Mouse (Mus musculus): ENCODE measurements around the gene Fam110a. TPM values are rescaled to one million over a fixed set of nuclear protein-coding genes. Genes with fewer than 3 reads are reported as not detected.

The Fam110a gene
- polyA plus RNA-seq, 1 experiment from 2014 or later: 75.2 TPM

- H3K36me3 ChIP-seq: no peaks in the 10 kb centered on the region
- no peak overlapping the region for H3K27ac ChIP-seq (replicated peaks)
- H3K9me3 ChIP-seq: no peaks in the 10 kb centered on the region
- 85% methylated on average over 5 of the region's 5 CpGs for WGBS
- no peak overlapping the region for H3K4me2 ChIP-seq (replicated peaks)
- no peak for ATAC-seq (replicated peaks)
- no peak overlapping the region for H3K4me3 ChIP-seq
- no peaks in the 10 kb centered on the region for H3K4me1 ChIP-seq
- H3K27me3 ChIP-seq: no peaks in the 10 kb centered on the region
- H3K9ac ChIP-seq (replicated peaks): no peak overlapping the region
These were observed 40.2 kb downstream of the Fam110a start for GRCm38 (mm10) chr2:151939651-151940420.

DNA sequence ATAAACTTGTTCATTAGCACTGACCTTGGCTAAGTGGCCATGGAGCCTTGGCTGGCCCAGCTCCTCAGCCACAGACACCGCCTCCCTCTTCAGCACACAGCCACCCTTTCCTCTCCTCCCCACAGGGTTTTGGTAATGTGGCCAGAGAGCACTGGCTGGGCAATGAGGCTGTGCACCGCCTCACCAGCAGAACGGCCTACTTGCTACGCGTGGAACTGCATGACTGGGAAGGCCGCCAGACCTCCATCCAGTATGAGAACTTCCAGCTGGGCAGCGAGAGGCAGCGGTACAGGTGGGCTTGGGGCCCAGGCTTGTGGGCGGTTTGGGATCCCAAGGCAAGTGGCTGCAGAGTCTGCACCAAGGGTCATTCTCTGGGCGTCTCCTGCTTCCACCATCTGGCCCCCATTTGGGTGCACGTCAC is 41.2 kb downstream of the Fam110a start:
- WGBS: 59% methylated on average over 11 of the region's 11 CpGs

DNA sequence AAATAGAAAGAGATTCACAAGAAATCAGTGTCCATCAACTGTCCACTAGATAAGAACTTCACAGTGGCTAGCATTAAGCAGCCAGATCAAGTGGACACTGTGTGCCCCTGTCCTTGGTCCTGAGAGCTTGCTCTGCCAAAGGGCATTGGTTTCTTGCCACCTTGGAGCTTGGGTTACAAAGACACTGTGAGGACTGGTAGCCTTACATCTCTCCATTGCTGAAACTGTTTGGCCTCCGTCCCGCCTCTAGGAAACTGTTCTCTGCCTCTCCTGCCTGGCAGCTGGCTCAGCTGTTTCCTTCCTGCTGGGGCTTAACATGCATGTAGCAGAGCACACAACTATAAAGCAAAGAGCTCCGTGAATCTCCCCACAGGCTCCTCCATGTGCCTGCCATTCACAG is 42.1 kb downstream of the Fam110a start:
- 47% methylated on average over 3 of the region's 3 CpGs for WGBS
- no peaks in the 10 kb centered on the region for H3K4me1 ChIP-seq
- H3K9me3 ChIP-seq: no peaks in the 10 kb centered on the region
- no peak for ATAC-seq (replicated peaks)
- no peak overlapping the region for H3K9ac ChIP-seq (replicated peaks)
- no peaks in the 10 kb centered on the region for H3K27me3 ChIP-seq
- no peak overlapping the region for H3K27ac ChIP-seq (replicated peaks)
- H3K36me3 ChIP-seq: no peaks in the 10 kb centered on the region
- H3K4me2 ChIP-seq (replicated peaks): no peak overlapping the region
- no peak overlapping the region for H3K4me3 ChIP-seq

More for the DNA sequence above, 41.2 kb downstream of the Fam110a start:
- Histone ChIP-seq H3K27me3 (no peaks in the 10 kb centered on the region), H3K27ac (replicated peaks) (no peak overlapping the region), H3K9me3 (no peaks in the 10 kb centered on the region), H3K4me2 (replicated peaks) (no peak overlapping the region), H3K36me3 (no peaks in the 10 kb centered on the region), H3K9ac (replicated peaks) (no peak overlapping the region), H3K4me3 (no peak overlapping the region), H3K4me1 (no peaks in the 10 kb centered on the region)
- no peak for ATAC-seq (replicated peaks)

GRCm38 (mm10) chr2:151930389-151931074 is 49.5 kb downstream of the Fam110a start:
- WGBS: 39% methylated on average over 7 of the region's 7 CpGs
- no peaks in the 10 kb centered on the region for H3K4me1 ChIP-seq
- ATAC-seq (replicated peaks): peak; percentile 71; the same call in 1 of the 2 replicates
- H3K36me3 ChIP-seq: no peaks in the 10 kb centered on the region
- H3K4me3 ChIP-seq: no peak overlapping the region
- H3K27me3 ChIP-seq: no peaks in the 10 kb centered on the region
- no peak overlapping the region for H3K27ac ChIP-seq (replicated peaks)
- H3K9ac ChIP-seq (replicated peaks): no peak overlapping the region
- H3K4me2 ChIP-seq (replicated peaks): no peak overlapping the region
- no peaks in the 10 kb centered on the region for H3K9me3 ChIP-seq

GRCm38 (mm10) chr2:151927103-151927502 is 52.9 kb downstream of the Fam110a start:
- Histone ChIP-seq H3K9ac (replicated peaks) (no peak overlapping the region), H3K27me3 (no peaks in the 10 kb centered on the region), H3K9me3 (no peaks in the 10 kb centered on the region), H3K4me1 (no peaks in the 10 kb centered on the region), H3K36me3 (no peaks in the 10 kb centered on the region), H3K4me3 (no peak overlapping the region), H3K27ac (replicated peaks) (no peak overlapping the region), H3K4me2 (replicated peaks) (no peak overlapping the region)
- WGBS: 94% methylated on average over 11 of the region's 11 CpGs
- no peak for ATAC-seq (replicated peaks)

- Histone ChIP-seq H3K4me3 (no peak overlapping the region), H3K4me2 (replicated peaks) (no peak overlapping the region), H3K36me3 (no peaks in the 10 kb centered on the region), H3K9ac (replicated peaks) (no peak overlapping the region), H3K4me1 (no peaks in the 10 kb centered on the region), H3K9me3 (no peaks in the 10 kb centered on the region), H3K27me3 (no peaks in the 10 kb centered on the region), H3K27ac (replicated peaks) (no peak overlapping the region)
- ATAC-seq (replicated peaks): no peak
- WGBS: 76% methylated on average over 4 of the region's 4 CpGs
These were observed 54.3 kb downstream of the Fam110a start for GRCm38 (mm10) chr2:151925715-151926114.

DNA sequence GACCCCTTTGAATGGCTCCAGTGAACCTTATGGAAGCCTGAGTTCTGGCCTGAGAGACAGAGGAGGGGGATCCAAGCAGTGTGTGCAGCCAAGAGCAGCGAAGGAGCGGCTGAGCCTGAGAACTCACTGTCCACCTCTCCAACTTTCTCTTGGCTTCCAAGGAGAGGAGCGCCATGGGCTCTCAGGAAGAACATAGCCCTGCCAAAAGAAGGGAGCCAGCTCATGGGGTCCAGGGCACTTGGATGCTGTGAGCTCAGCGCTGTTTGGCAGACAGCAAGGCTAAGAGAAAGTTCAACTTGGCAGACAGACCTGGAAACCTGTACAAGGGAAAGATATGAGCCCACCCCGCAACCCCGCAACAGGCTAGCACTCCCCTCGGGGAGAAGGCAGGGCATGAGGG is 55.7 kb downstream of the Fam110a start:
- H3K9me3 ChIP-seq: no peaks in the 10 kb centered on the region
- no peak overlapping the region for H3K27ac ChIP-seq (replicated peaks)
- WGBS: 77% methylated on average over 7 of the region's 7 CpGs
- H3K9ac ChIP-seq (replicated peaks): no peak overlapping the region
- no peak overlapping the region for H3K4me2 ChIP-seq (replicated peaks)
- no peaks in the 10 kb centered on the region for H3K36me3 ChIP-seq
- no peaks in the 10 kb centered on the region for H3K4me1 ChIP-seq
- no peak overlapping the region for H3K4me3 ChIP-seq
- no peak for ATAC-seq (replicated peaks)
- no peaks in the 10 kb centered on the region for H3K27me3 ChIP-seq

GRCm38 (mm10) chr2:151921596-151921995 is 58.4 kb downstream of the Fam110a start:
- no peak for ATAC-seq (replicated peaks)
- Histone ChIP-seq H3K36me3 (no peaks in the 10 kb centered on the region), H3K9me3 (no peaks in the 10 kb centered on the region), H3K4me2 (replicated peaks) (no peak overlapping the region), H3K27me3 (no peaks in the 10 kb centered on the region), H3K4me1 (no peaks in the 10 kb centered on the region), H3K4me3 (no peak overlapping the region), H3K9ac (replicated peaks) (no peak overlapping the region), H3K27ac (replicated peaks) (no peak overlapping the region)
- WGBS: 55% methylated on average over 4 of the region's 4 CpGs

DNA sequence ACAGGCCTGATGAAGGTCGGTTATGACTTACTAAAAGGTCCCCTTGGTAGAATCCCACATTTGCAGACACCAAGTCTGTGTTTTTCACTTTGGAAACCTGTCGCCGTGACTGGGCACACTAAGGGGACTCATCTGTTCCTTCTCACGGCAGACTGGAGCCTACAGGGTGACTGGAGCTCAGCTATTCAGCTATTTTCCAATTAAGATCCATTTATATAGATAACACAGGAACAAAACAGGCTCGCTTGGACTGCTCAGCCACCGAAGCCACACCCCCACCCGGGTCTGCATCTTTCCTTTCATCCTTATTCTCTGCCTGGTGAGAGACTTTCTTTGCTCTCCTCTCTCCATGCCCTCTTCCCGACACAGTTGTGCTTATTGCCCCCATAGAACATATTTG is 59.0 kb downstream of the Fam110a start:
- Histone ChIP-seq H3K9me3 (no peaks in the 10 kb centered on the region), H3K4me3 (no peak overlapping the region), H3K27ac (replicated peaks) (no peak overlapping the region), H3K9ac (replicated peaks) (no peak overlapping the region), H3K36me3 (no peaks in the 10 kb centered on the region), H3K4me2 (replicated peaks) (no peak overlapping the region), H3K4me1 (no peaks in the 10 kb centered on the region), H3K27me3 (no peaks in the 10 kb centered on the region)
- WGBS: 43% methylated on average over 8 of the region's 8 CpGs
- no peak for ATAC-seq (replicated peaks)

MicroRNA genes within 50 kb of the gene (microRNA counts, 519-probe panel; counts per million panel counts)
- not detected for microRNA mmu-miR-1953

Small RNA genes lying within 50 kb of the gene (microRNA-seq; reads per million reads assigned to microRNA genes)
- gene Mir1953: not detected

Other genes with a start within 250 kb of the Fam110a start
- gene Psmf1, start 236.0 kb downstream of the Fam110a start, polyA plus RNA-seq (2015; fragmentation: Nextera tagmentation; extraction: Ambion mirVana): 51.5 and 55.1 TPM in 2 replicates
- 0.09 TPM in 1 of 2 replicates, not detected in the other for gene Rspo4, start 137.3 kb downstream of the Fam110a start, polyA plus RNA-seq (2015; fragmentation: Nextera tagmentation; extraction: Ambion mirVana)
- gene Angpt4, start 69.0 kb downstream of the Fam110a start, polyA plus RNA-seq (2015; fragmentation: Nextera tagmentation; extraction: Ambion mirVana): 0.20 TPM in 1 of 2 replicates, not detected in the other
- 0.84 and 1.3 TPM in 2 replicates for gene Slc52a3, start 16.3 kb upstream of the Fam110a start, polyA plus RNA-seq (2015; fragmentation: Nextera tagmentation; extraction: Ambion mirVana)
- gene Scrt2, start 101.3 kb upstream of the Fam110a start, polyA plus RNA-seq (2015; fragmentation: Nextera tagmentation; extraction: Ambion mirVana): 20.9 and 22.9 TPM in 2 replicates
- gene Srxn1, start 125.3 kb upstream of the Fam110a start, polyA plus RNA-seq (2015; fragmentation: Nextera tagmentation; extraction: Ambion mirVana): 11.1 and 13.0 TPM in 2 replicates
- 1.8 and 2.2 TPM in 2 replicates for gene Tcf15, start 163.3 kb upstream of the Fam110a start, polyA plus RNA-seq (2015; fragmentation: Nextera tagmentation; extraction: Ambion mirVana)
- 116 TPM in 2 replicates for gene Csnk2a1, start 246.6 kb upstream of the Fam110a start, polyA plus RNA-seq (2015; fragmentation: Nextera tagmentation; extraction: Ambion mirVana)

All from forebrain, embryonic 15.5 days (tissue).